In the genomic region with DNA sequence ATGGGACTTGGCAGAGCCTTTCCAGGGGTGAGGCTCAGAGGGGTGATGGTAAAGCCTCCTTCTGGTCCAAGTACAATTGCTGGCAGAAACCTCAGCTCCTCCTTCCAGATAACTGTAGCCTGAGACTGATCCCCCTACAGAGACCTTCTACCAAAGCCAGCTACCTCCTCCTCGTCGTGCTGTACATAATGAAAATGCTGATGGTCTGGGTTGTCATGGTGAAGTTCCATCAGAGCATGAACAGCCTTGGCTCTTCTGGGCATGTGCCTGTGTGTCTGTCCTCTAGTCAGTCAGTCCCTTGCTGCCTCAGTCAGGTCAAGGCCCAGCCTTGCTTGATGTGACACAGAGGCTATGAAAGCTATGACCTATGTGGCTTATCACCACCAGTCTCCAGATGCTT, we compare ENCODE assay signal across 18 mouse cellular contexts. TPM values are rescaled to one million over a fixed set of nuclear protein-coding genes. Genes with fewer than 3 reads are reported as not detected.
A peak's percentile ranks its signal among the peaks of the same experiment; 100 is the strongest.
DNase-seq lines count a peak whose midpoint lies in the region.
"Had no signal": no experiment of that assay in that cellular context is flagged by ENCODE, and none has a peak within 500 bp of the region (broad histone marks: within the 10 kb centered on the region; RNA-seq: fewer than 3 reads in every experiment).

No protein-coding gene starts in this region.

- DNase-seq in adrenal gland, adult (ENCODE audit: inconsistent age in 2 of 2, low spot score in 1 of 2): peak; percentile 39 to 71
- no peak for DNase-seq in adrenal gland, postnatal 25 days
- DNase-seq in heart, adult 11 months: peak; percentile 71
- no peak for DNase-seq in heart, postnatal 36 days
- peak; percentile 28 for DNase-seq in adrenal gland, postnatal 14 days
- no peak for DNase-seq in cerebellum, postnatal 25 days
- DNase-seq: cerebellum, adult 11 months; cerebellum, adult 2 months; cerebellum, adult 9-11 months; cerebellum, postnatal 36 days; forebrain, postnatal 0 days; gastrocnemius, adult 2 months; gastrocnemius, postnatal 14 days; heart, adult 18-20 months; heart, postnatal 10 days; heart, postnatal 4 days; kidney, adult 18-20 months had no signal

- intact Hi-C loops in heart, postnatal 36 days (cut with DNase I): no loop called here

RNA-seq across cellular contexts. Expression of a gene that starts 15.2 kb away (rescaled TPM):
- total RNA-seq in adrenal gland, postnatal 25 days (2021): 1.0 and 1.5 TPM in 2 replicates
- total RNA-seq in heart, postnatal 36 days (2021): under 1 TPM in 1 of 2 experiments, not detected in 1; 0.08 TPM
- 0.34 and 0.63 TPM in 2 replicates for total RNA-seq in adrenal gland, postnatal 14 days (2021)
- total RNA-seq: gastrocnemius, adult 2 months; gastrocnemius, postnatal 14 days; gastrocnemius, postnatal 4 days; heart, adult 18-20 months; heart, postnatal 10 days had no signal

RNA-seq across cellular contexts. Expression of a gene that starts 55.7 kb away (rescaled TPM):
- 29.6 and 38.8 TPM in 2 replicates for total RNA-seq in adrenal gland, postnatal 25 days (2021)
- total RNA-seq in heart, postnatal 36 days (2021): 10 to 100 TPM in 1 of 2 experiments, 1 to 10 TPM in 1; 9.5 to 11.3 TPM
- total RNA-seq in adrenal gland, postnatal 14 days (2021): 19.0 and 23.2 TPM in 2 replicates

RNA-seq across cellular contexts. Expression of a gene that starts 56.0 kb away (rescaled TPM):
- 4.3 and 5.4 TPM in 2 replicates for total RNA-seq in adrenal gland, postnatal 25 days (2021)
- 1 to 10 TPM in 1 of 2 experiments, under 1 TPM in 1; 0.87 to 1.2 TPM for total RNA-seq in heart, postnatal 36 days (2021)
- total RNA-seq in adrenal gland, postnatal 14 days (2021): 4.3 and 7.3 TPM in 2 replicates

Comparison
In these comparisons a context has a peak if more than half of its experiments do, and no peak if none do; other contexts are left out.
1. DNase-seq: peak in adrenal gland, adult (2 of 2), heart, adult 11 months (single experiment) and adrenal gland, postnatal 14 days (single experiment); none in adrenal gland, postnatal 25 days (single experiment), heart, postnatal 36 days (0 of 2) and cerebellum, postnatal 25 days (0 of 2).